ENCODE assay signal across 13 mouse cellular contexts in genomic region chr2:20521686-20522285, GRCm38 (mm10).
DNase-seq lines count a peak whose midpoint lies in the region; ATAC-seq lines count a peak whose summit lies in the region.
"Had no signal": no experiment of that assay in that cellular context is flagged by ENCODE, and none has a peak within 500 bp of the region (broad histone marks: within the 10 kb centered on the region; RNA-seq: fewer than 3 reads in every experiment).

No protein-coding gene starts in this region.

- H3K4me3 ChIP-seq in heart, embryonic 11.5 days (ENCODE audit: low read depth, low read length) = no peak overlapping the region
- no peak overlapping the region; the same call in 1 of the 2 replicates for H3K4me3 ChIP-seq in lung, embryonic 16.5 days (ENCODE audit: low read length)
- H3K4me3 ChIP-seq in forebrain, embryonic 11.5 days (ENCODE audit: low read depth, low read length) = no peak overlapping the region
- H3K4me3 ChIP-seq in stomach, embryonic 16.5 days (replicated peaks; ENCODE audit: low read length) = peak overlapping the region; percentile 65

- no peaks in the 10 kb centered on the region for H3K9me3 ChIP-seq in heart, embryonic 11.5 days (replicated peaks; ENCODE audit: control insufficient read depth, low read length)
- H3K9me3 ChIP-seq in lung, embryonic 16.5 days (ENCODE audit: control insufficient read depth, low read length) = no peaks in the 10 kb centered on the region
- no peaks in the 10 kb centered on the region for H3K9me3 ChIP-seq in forebrain, embryonic 11.5 days (ENCODE audit: control insufficient read depth, low read length)
- no peaks in the 10 kb centered on the region for H3K9me3 ChIP-seq in stomach, embryonic 16.5 days (replicated peaks; ENCODE audit: control insufficient read depth, low read length)
- H3K9me3 ChIP-seq: liver, embryonic 15.5 days had no signal

- ATAC-seq in heart, embryonic 11.5 days (replicated peaks; ENCODE audit: insufficient number of reproducible peaks, low FRiP score, low TSS enrichment) = no peak
- ATAC-seq in lung, embryonic 16.5 days (ENCODE audit: low read depth) = no peak
- ATAC-seq in forebrain, embryonic 11.5 days (replicated peaks; ENCODE audit: low FRiP score) = no peak
- no peak for ATAC-seq in stomach, embryonic 16.5 days (ENCODE audit: insufficient read depth, low FRiP score)
- no peak for ATAC-seq in frontal cortex, adult (ENCODE audit: low TSS enrichment)
- ATAC-seq in erythroblast, adult 5-6 weeks (replicated peaks; ENCODE audit: low FRiP score, poor library complexity, severe bottlenecking) = no peak
- ATAC-seq: activated CD4-positive, CD25-positive, alpha-beta regulatory T cell, adult 4 months; hindbrain, postnatal 0 days had no signal

- WGBS in heart, embryonic 11.5 days (ENCODE audit: insufficient replicate concordance) = 19% methylated on average over 11 of the region's 11 CpGs
- 46% methylated on average over 11 of the region's 11 CpGs for WGBS in lung, embryonic 16.5 days
- WGBS in forebrain, embryonic 11.5 days = 32% methylated on average over 11 of the region's 11 CpGs
- WGBS in stomach, embryonic 16.5 days = 50% methylated on average over 11 of the region's 11 CpGs

- no peak for DNase-seq in heart, postnatal 36 days
- no peak for DNase-seq in lung, postnatal 14 days
- DNase-seq in forebrain, embryonic 11.5 days (ENCODE audit: low spot score) = no peak
- DNase-seq: cerebellum, adult 11 months; right cerebral cortex, adult 18-20 months had no signal

- intact Hi-C loops in heart, postnatal 36 days (cut with DNase I) = loop anchor here (2.0 kb wide), 2 partner anchors 95 to 151 kb away; no protein-coding TSS in a partner anchor

- H3K27ac ChIP-seq in heart, embryonic 11.5 days (ENCODE audit: low read depth, low read length) = no peak overlapping the region
- H3K27ac ChIP-seq in lung, embryonic 16.5 days (ENCODE audit: low read length) = no peak overlapping the region
- H3K27ac ChIP-seq in forebrain, embryonic 11.5 days (ENCODE audit: low read depth, low read length) = no peak overlapping the region
- H3K27ac ChIP-seq in stomach, embryonic 16.5 days (ENCODE audit: low read length) = no peak overlapping the region; the same call in 1 of the 2 replicates
- H3K27ac ChIP-seq: hindbrain, postnatal 0 days; liver, embryonic 15.5 days had no signal

- H3K27me3 ChIP-seq in heart, embryonic 11.5 days (ENCODE audit: control insufficient read depth, insufficient read depth, low read length) = no peaks in the 10 kb centered on the region
- no peaks in the 10 kb centered on the region for H3K27me3 ChIP-seq in lung, embryonic 16.5 days (ENCODE audit: control insufficient read depth, insufficient read depth, low read depth, low read length)
- no peaks in the 10 kb centered on the region for H3K27me3 ChIP-seq in forebrain, embryonic 11.5 days (ENCODE audit: control insufficient read depth, insufficient read depth, low read length)
- H3K27me3 ChIP-seq in stomach, embryonic 16.5 days (ENCODE audit: control insufficient read depth, insufficient read depth, low read length) = no peaks in the 10 kb centered on the region

- no peak overlapping the region for H3K9ac ChIP-seq in heart, embryonic 11.5 days (ENCODE audit: low read depth, low read length)
- peak overlapping the region; percentile 21; the same call in 1 of the 2 replicates for H3K9ac ChIP-seq in lung, embryonic 16.5 days (ENCODE audit: low read length)
- no peak overlapping the region for H3K9ac ChIP-seq in forebrain, embryonic 11.5 days (ENCODE audit: low read length)
- no peak overlapping the region for H3K9ac ChIP-seq in stomach, embryonic 16.5 days (ENCODE audit: low read length)
- H3K9ac ChIP-seq: liver, embryonic 15.5 days had no signal

- H3K4me2 ChIP-seq in heart, embryonic 11.5 days = peak overlapping the region; percentile 15; the same call in 1 of the 2 replicates
- peak overlapping the region; percentile 76 for H3K4me2 ChIP-seq in lung, embryonic 16.5 days (ENCODE audit: low read depth, low read length)
- H3K4me2 ChIP-seq in forebrain, embryonic 11.5 days (ENCODE audit: low read depth, low read length, severe bottlenecking) = peak overlapping the region; percentile 22; the same call in 1 of the 2 replicates
- peak overlapping the region; percentile 71 for H3K4me2 ChIP-seq in stomach, embryonic 16.5 days (ENCODE audit: low read depth, low read length)

- H3K4me1 ChIP-seq in heart, embryonic 11.5 days (ENCODE audit: control insufficient read depth, insufficient read depth, low read length) = peaks cover 14% of the 10 kb centered on the region
- peaks cover 15% of the 10 kb centered on the region for H3K4me1 ChIP-seq in lung, embryonic 16.5 days (replicated peaks; ENCODE audit: control insufficient read depth, insufficient read depth, low read length)
- H3K4me1 ChIP-seq in forebrain, embryonic 11.5 days (replicated peaks; ENCODE audit: control insufficient read depth, insufficient read depth, low read length) = peaks cover 5% of the 10 kb centered on the region; the same call in 1 of the 2 replicates
- H3K4me1 ChIP-seq in stomach, embryonic 16.5 days (ENCODE audit: control insufficient read depth, insufficient read depth, low read length) = peaks cover 37% of the 10 kb centered on the region

- H3K36me3 ChIP-seq in heart, embryonic 11.5 days (ENCODE audit: control insufficient read depth, insufficient read depth, low read length) = no peaks in the 10 kb centered on the region
- no peaks in the 10 kb centered on the region for H3K36me3 ChIP-seq in lung, embryonic 16.5 days (ENCODE audit: control insufficient read depth, insufficient read depth, low read length)
- no peaks in the 10 kb centered on the region for H3K36me3 ChIP-seq in forebrain, embryonic 11.5 days (ENCODE audit: control insufficient read depth, insufficient read depth, low read length)
- H3K36me3 ChIP-seq in stomach, embryonic 16.5 days (ENCODE audit: control insufficient read depth, insufficient read depth, low read length) = no peaks in the 10 kb centered on the region
- H3K36me3 ChIP-seq: liver, embryonic 15.5 days had no signal

Comparison
In these comparisons a context has a peak if more than half of its experiments do, and no peak if none do; other contexts are left out.
1. H3K4me2 ChIP-seq: peak in every context shown above with its lines; median percentile 76 in lung, embryonic 16.5 days; 71 in stomach, embryonic 16.5 days; 22 in forebrain, embryonic 11.5 days; 15 in heart, embryonic 11.5 days.